Mouse (Mus musculus) C2C12 (cell line): ENCODE measurements at regions not wholly inside any gene's neighbourhood (a gene's known extent, or its start where the extent isn't known, plus 50 kb on each side); places are given as distances from the start of the nearest gene placed in this dataset.

ENCODE experiments used
- CTCF ChIP-seq: IDR thresholded peaks from one replicate; pipeline ENCODE4 v1.5.1; 2011; ENCODE audit not compliant: control insufficient read depth, insufficient read depth, insufficient read length
- MAX ChIP-seq: IDR thresholded peaks from one replicate; pipeline ENCODE4 v1.6.1; 2011; ENCODE audit warnings: mild to moderate bottlenecking, control low read depth
- MYOG ChIP-seq: IDR thresholded peaks from one replicate; pipeline ENCODE4 v1.6.1; 2011; ENCODE audit not compliant: control insufficient read depth, insufficient read length; ENCODE audit errors: extremely low read depth
- USF1 ChIP-seq: IDR thresholded peaks from one replicate; pipeline ENCODE4 v1.6.1; 2011; ENCODE audit warnings: low read depth, mild to moderate bottlenecking, control low read depth, moderate library complexity

DNA sequence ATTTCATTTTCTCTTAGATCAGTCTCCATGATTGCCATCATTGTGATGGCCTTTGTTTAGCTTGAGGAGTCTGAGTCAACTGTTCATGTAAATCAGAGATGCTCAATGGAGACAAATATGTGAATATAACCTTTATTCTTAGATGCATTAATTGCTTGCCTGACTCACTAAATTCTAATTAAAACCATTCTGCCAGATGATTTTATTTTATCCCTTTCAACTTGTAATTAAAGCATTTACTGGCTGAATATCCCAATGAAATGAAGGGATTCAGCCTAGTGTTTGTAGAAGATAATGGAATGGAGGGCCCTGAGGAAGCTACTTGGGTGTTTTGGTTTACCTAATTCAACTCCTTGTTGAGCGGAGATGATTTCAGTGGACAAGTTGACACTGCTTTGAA lies 777.1 kb upstream of the Auts2 start:
- no peak for TF ChIP-seq CTCF
- TF ChIP-seq MAX, result no peak
- TF ChIP-seq USF1, result no peak
- no peak for TF ChIP-seq MYOG
